Mouse (Mus musculus) adrenal gland, adult 2 months (tissue): Measurements from ENCODE around the gene Slc35f2. TPM values are rescaled to one million over a fixed set of nuclear protein-coding genes. Genes with fewer than 3 reads are reported as not detected.

Experiments used
- DNase-seq: peaks from one replicate; pipeline ENCODE4 v3.0.0; 2021
- long read RNA-seq: library from polyadenylated mRNA; stranded (forward); transcript quantifications from one replicate; pipeline ENCODE4 v2.0.0, GENCODE M21; 2021
- polyA plus RNA-seq: library from polyadenylated mRNA; depleted of rRNA; stranded (reverse); fragments of >200 nt; gene quantifications from 2 replicates; pipeline ENCODE4 v1.2.3, GENCODE M21; 2012; rRNA removed
- total RNA-seq, 2 experiments: library from RNA; stranded (reverse); gene quantifications; 2 replicates each; pipeline ENCODE4 v1.2.3; 2021

Gene Slc35f2
- total RNA-seq (1 to 10 TPM in 1 of 2 experiments, under 1 TPM in 1; 0.61 to 1.3 TPM), polyA plus RNA-seq (0.70 and 0.97 TPM in 2 replicates)
- long read RNA-seq, partial matches to known transcripts: 0 of 1 reads
- long read RNA-seq, other reads (novel, unspliced or antisense): 0 of 1 reads

GRCm38 (mm10) chr9:53771344-53772021 is at the start of gene Slc35f2:
Gene Slc35f2, plus strand, starts transcription at chr9:53771538.
- DNase-seq: peak; percentile 40

- no peak for DNase-seq
Observed at GRCm38 (mm10) chr9:53740829-53741404, 30.4 kb upstream of the Slc35f2 start.

DNA sequence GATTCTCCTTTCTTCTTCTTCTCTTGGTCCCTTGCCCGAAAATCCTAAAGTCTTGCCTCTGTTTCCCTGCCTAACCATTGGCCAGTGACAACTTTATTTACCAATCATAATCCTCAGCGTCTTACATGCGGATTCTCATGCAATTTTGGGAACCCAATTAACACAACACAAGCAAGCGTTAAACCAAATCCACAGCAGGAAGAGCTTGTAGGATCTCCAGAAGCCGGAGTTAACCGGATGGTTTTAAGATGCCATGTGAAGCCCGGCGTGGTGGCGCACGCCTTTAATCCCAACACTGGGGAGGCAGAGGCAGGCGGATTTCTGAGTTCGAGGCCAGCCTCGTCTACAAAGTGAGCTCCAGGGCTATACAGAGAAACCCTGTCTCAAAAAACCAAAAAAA is 20.9 kb upstream of the Slc35f2 start:
- DNase-seq: no peak

GRCm38 (mm10) chr9:53750899-53751298 is 20.4 kb upstream of the Slc35f2 start:
- no peak for DNase-seq

DNA sequence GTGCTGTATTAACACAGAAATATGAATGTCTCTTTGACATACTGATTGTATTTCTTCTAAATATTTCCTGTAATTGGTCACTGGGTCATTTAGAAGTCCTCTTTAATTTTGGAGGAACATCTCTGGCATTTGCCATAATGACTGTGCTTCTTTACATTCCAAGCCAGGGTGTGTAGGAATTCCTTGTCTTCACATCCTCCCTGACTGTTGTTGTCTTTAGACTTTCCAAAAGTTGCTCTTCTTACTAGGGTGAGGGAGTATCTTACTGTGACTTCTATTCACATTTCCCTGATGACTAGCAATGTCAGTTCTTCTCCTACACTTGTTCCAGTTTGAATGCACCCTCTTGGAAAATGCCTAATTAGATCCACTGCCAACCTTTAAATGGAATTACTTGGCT is 16.5 kb upstream of the Slc35f2 start:
- DNase-seq: no peak

DNA sequence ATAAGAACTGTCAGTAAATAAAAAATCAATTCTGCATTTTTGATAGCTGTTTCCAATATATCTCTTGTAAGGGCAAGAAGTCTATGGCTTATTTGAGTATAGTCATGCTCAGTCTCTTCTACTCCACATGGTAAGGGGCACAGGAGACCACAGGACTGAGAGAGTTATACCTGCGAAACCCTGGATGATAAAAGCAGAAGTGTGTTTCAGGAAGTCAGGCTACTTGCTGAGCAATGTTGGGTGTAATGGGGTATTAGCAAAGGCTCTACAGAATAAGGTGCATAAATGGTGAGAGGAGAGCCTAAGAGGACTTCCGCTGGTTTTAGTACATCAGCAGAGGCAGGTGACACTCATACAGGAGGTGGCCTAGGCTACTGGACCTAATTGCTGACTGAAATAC is 13.2 kb upstream of the Slc35f2 start:
- DNase-seq: no peak

DNA sequence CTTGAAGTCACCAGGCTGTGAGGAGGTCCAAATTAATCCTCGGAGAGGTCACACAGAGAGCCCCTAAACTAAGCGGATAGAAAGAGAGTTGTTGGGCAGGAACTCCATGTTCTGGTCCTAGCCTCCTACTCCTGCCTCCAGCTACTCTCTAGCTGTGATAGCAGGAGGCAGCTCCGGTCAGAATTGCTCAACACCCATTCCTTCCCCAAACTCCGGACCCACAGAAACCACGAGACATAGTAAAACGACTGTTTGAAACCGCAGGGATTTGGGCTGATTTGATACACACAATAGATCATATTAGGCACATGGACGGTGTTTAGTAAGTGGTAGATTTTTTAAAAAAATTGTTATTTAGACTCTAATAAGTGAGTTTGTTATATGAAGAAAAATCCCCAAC is 6.6 kb upstream of the Slc35f2 start:
- DNase-seq: no peak

DNA sequence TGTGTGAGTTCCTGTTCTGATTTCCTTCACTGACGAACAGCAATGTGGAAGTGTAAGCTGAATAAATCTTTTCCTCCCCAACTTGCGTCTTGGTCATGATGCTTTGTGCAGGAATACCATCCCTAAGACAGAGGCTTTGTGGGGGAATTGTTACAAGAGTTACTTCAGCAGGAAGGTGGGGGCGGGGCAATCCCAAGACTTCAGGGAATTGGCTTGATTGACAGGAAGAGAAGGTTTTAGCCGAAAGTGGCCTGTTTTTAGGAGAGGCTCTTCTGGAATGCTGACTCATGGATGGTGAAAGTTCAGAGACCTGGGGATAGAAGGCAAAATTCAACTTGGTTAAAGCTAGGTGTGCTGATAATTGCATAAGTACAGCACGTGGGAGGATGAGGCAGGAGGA is 2.9 kb upstream of the Slc35f2 start:
- DNase-seq: no peak

- DNase-seq: no peak
Observed at GRCm38 (mm10) chr9:53770771-53771343, 481 bp upstream of the Slc35f2 start.

DNA sequence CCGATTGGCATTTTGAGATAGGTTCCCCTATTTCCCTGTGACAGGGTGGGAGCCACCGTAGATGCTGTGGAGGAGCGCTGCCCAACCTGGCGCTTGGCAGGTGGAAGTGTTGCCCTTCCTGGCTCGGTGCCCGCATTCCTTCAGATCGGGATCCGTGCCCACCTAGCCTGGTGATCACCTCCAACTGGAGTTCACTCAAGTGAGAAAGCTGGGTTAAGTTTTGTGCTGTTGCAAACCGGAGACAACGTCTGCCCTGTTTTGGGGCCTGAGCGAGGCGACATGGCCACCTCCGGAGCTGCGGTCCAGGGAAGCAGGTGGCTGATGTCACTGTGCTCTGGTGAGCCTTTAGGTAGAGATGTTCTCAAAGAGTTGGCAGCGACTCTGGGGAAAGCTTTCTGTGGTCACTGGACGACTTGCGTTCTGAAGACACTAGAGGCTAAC is 803 bp downstream of the Slc35f2 start:
- peak; percentile 2 for DNase-seq

GRCm38 (mm10) chr9:53775511-53775910 is 4.2 kb downstream of the Slc35f2 start:
- no peak for DNase-seq

GRCm38 (mm10) chr9:53786561-53787407 is 15.4 kb downstream of the Slc35f2 start:
- DNase-seq: peak; percentile 19

- no peak for DNase-seq
Observed at GRCm38 (mm10) chr9:53793830-53794330, 22.5 kb downstream of the Slc35f2 start.

DNA sequence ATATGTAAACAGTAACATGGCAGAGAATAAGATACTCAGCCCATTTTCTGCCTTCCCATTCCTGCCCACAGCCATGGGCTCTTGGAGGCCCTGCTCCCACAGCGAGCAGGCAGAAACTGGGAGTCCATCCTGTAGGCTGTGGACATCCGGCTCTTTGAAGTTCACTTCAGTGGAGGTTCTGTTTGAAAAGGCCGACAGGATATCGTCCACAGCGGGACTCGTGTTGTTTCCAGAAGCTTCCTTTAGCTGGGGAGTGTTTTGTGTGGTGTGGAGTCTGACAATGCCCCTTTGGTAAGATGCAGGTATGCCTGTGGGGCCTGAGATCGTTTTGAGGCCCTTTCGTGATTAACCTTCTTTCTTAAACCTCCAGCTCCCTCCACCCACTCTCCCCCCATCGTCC is 23.2 kb downstream of the Slc35f2 start:
- no peak for DNase-seq

DNA sequence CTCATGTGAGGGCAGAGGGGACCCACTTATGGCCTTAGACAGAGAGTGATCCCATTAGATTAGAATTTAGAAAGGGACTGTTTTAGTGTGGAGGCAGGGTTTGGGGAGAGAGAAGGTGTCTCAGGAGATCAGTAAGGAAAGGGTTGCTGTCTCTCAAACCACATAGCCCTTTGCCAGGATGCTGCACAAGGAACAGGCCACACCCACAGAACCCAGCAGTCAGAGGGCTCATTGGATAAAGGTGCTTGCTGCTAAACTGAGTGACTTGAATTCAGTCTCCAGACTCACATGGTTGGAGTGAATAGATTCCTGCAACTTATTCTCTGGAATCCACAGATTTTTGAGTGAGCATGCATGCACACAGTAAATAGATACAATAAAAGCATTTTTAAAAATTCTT is 24.0 kb downstream of the Slc35f2 start:
- no peak for DNase-seq

GRCm38 (mm10) chr9:53796386-53796785 is 25.0 kb downstream of the Slc35f2 start:
- no peak for DNase-seq

- no peak for DNase-seq
Observed at GRCm38 (mm10) chr9:53797141-53797540, 25.8 kb downstream of the Slc35f2 start.

GRCm38 (mm10) chr9:53802921-53803320 is 31.6 kb downstream of the Slc35f2 start:
- no peak for DNase-seq

DNA sequence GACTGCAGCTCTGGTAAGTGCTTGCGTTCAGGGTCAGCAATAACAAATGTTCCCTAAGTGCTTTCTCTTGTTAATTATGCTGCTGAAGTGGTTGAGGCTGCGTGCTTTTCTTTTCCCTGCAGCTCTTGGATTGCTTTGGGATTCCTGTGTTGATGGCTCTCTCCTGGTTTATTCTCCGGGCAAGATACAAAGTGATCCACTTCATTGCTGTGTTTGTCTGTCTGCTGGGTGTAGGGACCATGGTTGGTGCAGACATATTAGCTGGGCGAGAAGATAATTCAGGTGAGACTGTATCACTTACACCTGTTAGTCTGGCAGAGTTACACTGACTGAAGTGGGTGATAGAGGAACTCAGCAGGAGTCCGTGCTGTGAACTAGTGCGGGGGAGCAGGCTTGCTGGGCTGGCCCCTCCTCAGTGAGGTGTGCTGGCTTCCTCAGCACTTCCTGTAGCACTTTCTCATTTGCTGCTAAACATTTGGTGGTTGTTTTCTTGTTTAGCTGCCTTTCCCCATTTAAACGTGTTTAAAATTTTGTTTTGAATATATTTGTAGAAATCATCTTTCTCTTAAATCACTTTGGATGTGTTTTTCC is 35.3 kb downstream of the Slc35f2 start:
- DNase-seq: no peak

DNA sequence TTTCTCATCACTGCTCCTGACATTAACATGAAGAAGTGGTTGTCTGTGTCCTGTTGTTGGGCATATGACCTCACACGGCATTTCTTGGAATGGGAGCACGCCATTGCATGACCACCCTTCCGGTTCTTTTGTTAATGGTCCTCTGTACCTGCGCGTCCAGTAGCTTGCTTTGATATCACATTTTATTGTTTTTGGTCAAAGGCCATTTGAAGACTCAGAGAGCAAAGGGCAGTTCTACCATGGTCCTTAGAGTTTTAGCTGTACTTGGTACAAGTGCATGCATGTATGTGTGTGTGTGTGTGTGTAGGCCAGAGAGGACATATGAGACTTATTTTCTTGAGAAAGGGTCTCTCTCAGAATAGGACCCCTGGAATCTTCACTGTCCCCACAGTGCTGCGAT is 42.1 kb downstream of the Slc35f2 start:
- DNase-seq: no peak

DNA sequence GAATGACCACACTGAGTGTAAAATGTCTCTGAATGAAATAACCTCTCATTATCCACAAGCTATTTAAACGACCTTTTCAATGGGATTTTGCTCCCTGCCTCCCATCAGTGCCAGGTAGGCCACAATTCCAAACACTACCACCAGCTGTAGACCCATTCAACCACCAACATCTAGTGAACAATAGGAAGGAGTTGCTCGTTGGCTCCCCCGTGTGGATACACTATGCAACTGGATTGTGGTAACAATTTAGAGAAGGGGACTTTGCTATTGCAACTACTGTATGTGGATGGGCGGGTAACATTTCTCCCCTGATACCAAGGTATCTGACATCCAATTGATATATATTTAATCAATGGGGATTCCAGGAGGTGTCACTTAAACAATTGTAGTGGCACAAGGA is 47.4 kb downstream of the Slc35f2 start:
- peak; percentile 55 for DNase-seq

GRCm38 (mm10) chr9:53825318-53825717 is 54.0 kb downstream of the Slc35f2 start:
- DNase-seq: no peak
